Mouse (Mus musculus): ENCODE measurements around the gene Atad1. TPM values are rescaled to one million over a fixed set of nuclear protein-coding genes. Genes with fewer than 3 reads are reported as not detected.

The Atad1 gene
- polyA plus RNA-seq, 1 experiment from 2014 or later, result 54.9 TPM

DNA sequence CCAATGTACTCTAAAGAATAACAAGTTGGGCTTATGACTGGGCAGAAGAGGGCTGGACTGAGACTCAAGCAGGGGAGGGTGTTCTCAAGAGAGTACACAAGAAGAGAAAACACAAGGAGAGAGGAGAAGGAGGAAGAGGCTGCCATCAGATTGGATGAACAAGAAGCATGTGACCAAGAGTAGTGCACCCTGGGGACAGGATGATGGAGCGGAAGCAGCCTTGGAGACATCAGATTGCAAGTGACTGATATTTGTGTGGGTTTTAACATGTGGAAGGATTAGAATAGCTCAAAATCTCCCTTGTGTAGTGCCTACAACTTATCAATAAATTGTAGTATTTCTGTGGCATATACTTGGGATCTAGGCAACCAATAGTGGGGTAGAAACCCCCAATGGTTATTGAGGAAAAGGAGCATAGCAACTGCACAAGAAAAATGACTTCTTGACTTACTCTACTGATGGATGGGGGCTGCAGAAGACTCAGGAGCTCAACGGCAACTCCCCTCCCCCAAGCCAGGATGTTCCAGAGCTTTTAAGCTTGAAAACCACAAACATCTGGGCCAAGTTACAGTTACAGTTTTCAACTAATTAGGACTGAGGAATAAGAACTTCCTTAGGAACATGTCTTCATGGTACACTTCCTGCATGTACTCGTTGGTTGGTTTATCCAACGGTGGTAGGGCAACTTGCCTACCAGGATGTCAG lies 1.2 kb upstream of the Atad1 start:
- Histone ChIP-seq H3K27me3 (no peaks in the 10 kb centered on the region), H3K9ac (no peak overlapping the region), H3K27ac (replicated peaks) (no peak overlapping the region), H3K4me2 (replicated peaks) (no peak overlapping the region), H3K36me3 (no peaks in the 10 kb centered on the region), H3K4me3 (replicated peaks) (no peak overlapping the region), H3K9me3 (replicated peaks) (no peaks in the 10 kb centered on the region), H3K4me1 (no peaks in the 10 kb centered on the region)
- WGBS, result 43% methylated on average over 4 of the region's 4 CpGs
- no peak for ATAC-seq (ENCODE audit: insufficient number of reproducible peaks, low FRiP score, low TSS enrichment, low read depth)

DNA sequence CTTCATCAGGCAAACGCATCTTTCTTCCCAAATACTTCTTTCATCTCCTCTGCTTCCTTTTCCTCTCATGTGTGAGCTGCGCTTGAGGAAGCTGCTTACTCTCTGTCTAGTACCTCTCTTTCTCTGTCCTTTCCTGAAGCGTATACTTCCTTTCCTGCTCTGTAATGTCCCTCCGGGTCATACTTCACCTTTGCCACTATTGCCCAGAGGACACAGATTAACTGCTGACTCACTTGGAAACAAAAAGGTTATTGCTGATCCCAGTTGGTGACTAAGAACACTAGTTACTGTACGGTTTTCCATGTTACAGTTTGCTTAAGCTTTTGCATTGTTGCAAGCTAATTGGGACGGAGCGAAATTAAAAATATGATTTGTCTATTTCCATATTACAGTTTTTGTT lies 1.7 kb downstream of the Atad1 start:
- no peaks in the 10 kb centered on the region for H3K4me1 ChIP-seq
- H3K9ac ChIP-seq, result no peak overlapping the region
- H3K27me3 ChIP-seq, result no peaks in the 10 kb centered on the region
- H3K27ac ChIP-seq (replicated peaks), result no peak overlapping the region
- ATAC-seq (ENCODE audit: insufficient number of reproducible peaks, low FRiP score, low TSS enrichment, low read depth), result no peak
- H3K4me2 ChIP-seq (replicated peaks), result no peak overlapping the region
- no peaks in the 10 kb centered on the region for H3K36me3 ChIP-seq
- 85% methylated on average over 7 of the region's 7 CpGs for WGBS
- H3K9me3 ChIP-seq (replicated peaks), result no peaks in the 10 kb centered on the region
- no peak overlapping the region for H3K4me3 ChIP-seq (replicated peaks)

DNA sequence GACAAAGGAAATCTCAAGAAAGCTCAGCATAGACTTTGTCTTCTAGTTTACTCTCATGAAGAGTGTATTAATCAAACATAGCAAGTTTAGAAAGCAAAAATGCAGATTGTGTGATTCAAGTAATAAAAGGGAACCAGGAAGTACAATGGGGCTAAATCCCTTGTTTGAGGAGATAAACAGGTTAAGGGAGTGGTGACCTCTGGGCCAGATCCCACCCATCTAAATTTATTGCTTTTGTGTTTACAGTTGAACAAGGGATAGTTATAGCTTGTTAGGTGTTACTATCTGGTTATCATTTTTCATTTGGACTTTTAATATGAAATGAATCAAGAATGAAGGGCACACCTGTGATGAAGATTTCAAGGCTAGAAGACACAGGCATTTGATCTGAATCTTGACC lies 6.7 kb downstream of the Atad1 start:
- Histone ChIP-seq H3K4me2 (replicated peaks) (no peak overlapping the region), H3K9ac (no peak overlapping the region), H3K27me3 (no peaks in the 10 kb centered on the region), H3K9me3 (replicated peaks) (no peaks in the 10 kb centered on the region), H3K4me3 (replicated peaks) (no peak overlapping the region), H3K36me3 (no peaks in the 10 kb centered on the region), H3K4me1 (no peaks in the 10 kb centered on the region), H3K27ac (replicated peaks) (no peak overlapping the region)
- ATAC-seq (ENCODE audit: insufficient number of reproducible peaks, low FRiP score, low TSS enrichment, low read depth), result no peak

DNA sequence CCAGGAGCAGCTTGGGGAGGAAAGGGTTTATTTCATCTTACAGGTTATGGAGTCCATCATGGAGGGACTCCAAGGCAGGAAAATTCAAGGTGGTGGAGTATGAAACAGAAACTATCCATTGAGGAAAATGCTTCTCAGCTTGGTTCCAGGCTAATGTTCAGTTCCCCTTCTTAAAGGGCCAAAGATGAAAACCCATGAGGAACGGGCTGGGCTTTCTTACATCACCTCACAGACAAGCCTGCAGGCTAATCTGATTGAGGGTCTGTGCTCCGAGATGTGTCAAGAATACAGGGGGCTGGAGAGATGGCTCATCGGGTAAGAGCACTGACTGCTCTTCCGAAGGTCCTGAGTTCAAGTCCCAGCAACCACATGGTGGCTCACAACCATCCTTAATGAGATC lies 9.8 kb downstream of the Atad1 start:
- H3K27ac ChIP-seq (replicated peaks), result no peak overlapping the region
- WGBS, result 82% methylated on average over 4 of the region's 4 CpGs
- H3K9me3 ChIP-seq (replicated peaks), result no peaks in the 10 kb centered on the region
- ATAC-seq (ENCODE audit: insufficient number of reproducible peaks, low FRiP score, low TSS enrichment, low read depth), result no peak
- no peak overlapping the region for H3K4me2 ChIP-seq (replicated peaks)
- no peak overlapping the region for H3K9ac ChIP-seq
- no peaks in the 10 kb centered on the region for H3K36me3 ChIP-seq
- H3K27me3 ChIP-seq, result peaks cover 12% of the 10 kb centered on the region; the same call in 1 of the 2 replicates
- peaks cover 11% of the 10 kb centered on the region for H3K4me1 ChIP-seq
- H3K4me3 ChIP-seq (replicated peaks), result no peak overlapping the region

DNA sequence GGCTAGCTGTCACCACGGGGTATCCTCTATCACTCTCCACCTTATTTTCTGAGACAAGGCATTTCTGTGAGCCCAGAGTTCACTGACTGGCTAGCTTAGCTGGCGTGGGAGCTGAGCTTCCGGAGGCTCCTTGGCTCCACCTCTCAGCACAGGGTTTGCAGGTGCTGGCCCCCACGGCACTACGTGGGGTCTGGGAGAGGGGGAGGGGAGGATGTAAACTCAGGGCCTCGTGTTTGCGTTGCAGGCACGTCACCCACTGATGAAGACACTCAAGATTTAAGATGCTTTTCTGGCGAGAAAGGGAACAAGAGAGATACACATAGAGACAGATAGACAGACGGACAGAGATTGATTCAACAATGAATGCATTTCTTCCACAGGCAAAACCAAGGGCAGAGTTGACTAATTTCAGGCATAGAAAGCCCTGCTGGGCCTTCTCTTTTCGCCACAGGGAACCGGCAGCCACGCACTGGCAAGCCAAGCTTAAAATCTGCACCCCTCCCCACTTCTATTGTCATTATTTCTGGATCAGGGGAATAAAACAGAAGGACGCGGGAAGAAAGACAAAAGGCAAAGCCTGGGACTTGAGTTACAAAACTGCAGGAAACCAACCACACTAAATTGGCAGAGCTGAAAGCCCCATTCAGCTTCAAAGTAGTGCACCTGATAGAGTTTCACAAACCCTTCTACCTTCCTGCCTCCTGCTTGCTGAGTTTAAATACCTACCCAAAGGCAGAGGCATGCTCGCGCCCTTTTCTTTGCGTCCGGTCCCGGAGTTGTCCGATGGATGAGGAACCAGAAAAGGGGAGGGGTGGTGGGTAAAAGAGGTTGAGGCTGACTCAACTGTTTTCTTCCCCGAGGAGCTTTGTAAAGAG lies 12.9 kb downstream of the Atad1 start:
- Histone ChIP-seq H3K27ac (replicated peaks) (no peak overlapping the region), H3K4me3 (replicated peaks) (no peak overlapping the region), H3K36me3 (no peaks in the 10 kb centered on the region), H3K9me3 (replicated peaks) (no peaks in the 10 kb centered on the region), H3K27me3 (peaks cover 12% of the 10 kb centered on the region; the same call in 1 of the 2 replicates), H3K4me2 (replicated peaks) (peak overlapping the region; percentile 19; the same call in 1 of the 2 replicates), H3K9ac (no peak overlapping the region), H3K4me1 (peaks cover 11% of the 10 kb centered on the region)
- ATAC-seq (ENCODE audit: insufficient number of reproducible peaks, low FRiP score, low TSS enrichment, low read depth), result no peak
- WGBS, result 5% methylated on average over 22 of the region's 22 CpGs

DNA sequence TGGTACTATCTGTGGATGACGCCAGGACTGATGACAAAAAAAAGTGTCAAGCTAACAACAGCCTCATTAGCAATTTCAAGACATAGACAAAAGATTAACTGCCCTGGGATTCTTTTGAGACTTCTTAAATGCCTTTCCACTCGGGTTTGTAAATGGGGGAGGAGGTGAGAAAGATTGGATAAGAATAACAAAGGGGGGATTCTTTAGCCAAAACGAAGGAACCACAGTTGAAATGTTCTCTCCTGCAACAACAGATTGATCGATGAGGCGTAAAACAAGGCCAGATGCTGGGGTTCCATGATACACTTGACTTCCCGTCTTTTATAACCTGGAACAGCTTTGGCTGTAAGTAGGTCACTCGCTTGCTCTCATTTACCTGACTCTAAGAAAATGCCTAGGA lies 15.8 kb downstream of the Atad1 start:
- 30% methylated on average over 7 of the region's 7 CpGs for WGBS
- H3K9me3 ChIP-seq (replicated peaks), result no peaks in the 10 kb centered on the region
- no peak overlapping the region for H3K27ac ChIP-seq (replicated peaks)
- H3K9ac ChIP-seq, result no peak overlapping the region
- H3K27me3 ChIP-seq, result peaks cover 12% of the 10 kb centered on the region; the same call in 1 of the 2 replicates
- no peak overlapping the region for H3K4me2 ChIP-seq (replicated peaks)
- no peak for ATAC-seq (ENCODE audit: insufficient number of reproducible peaks, low FRiP score, low TSS enrichment, low read depth)
- H3K36me3 ChIP-seq, result no peaks in the 10 kb centered on the region
- no peak overlapping the region for H3K4me3 ChIP-seq (replicated peaks)
- H3K4me1 ChIP-seq, result peaks cover 11% of the 10 kb centered on the region

DNA sequence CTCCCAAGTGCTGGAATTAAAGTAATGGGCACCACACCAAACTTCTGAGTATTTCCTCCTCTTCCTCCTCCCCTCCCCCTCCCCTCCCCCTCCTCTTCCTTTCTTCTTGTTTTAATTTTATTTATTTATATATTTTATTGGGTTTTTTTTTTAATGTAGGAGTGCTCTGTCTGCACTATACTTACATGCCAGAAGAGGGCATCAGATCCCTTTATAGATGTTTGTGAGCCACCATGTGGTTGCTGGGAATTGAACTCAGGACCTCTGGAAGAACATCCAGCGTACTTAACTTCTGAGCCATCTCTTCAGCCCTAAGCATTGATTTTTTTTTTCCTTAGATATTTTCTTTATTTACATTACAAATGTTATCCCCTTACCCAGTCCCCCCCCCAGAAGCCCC lies 19.3 kb downstream of the Atad1 start:
- ATAC-seq (ENCODE audit: insufficient number of reproducible peaks, low FRiP score, low TSS enrichment, low read depth), result no peak
- no peaks in the 10 kb centered on the region for H3K4me1 ChIP-seq
- WGBS, result 94% methylated on average over 1 of the region's 1 CpGs
- H3K4me3 ChIP-seq (replicated peaks), result no peak overlapping the region
- H3K9ac ChIP-seq, result no peak overlapping the region
- H3K36me3 ChIP-seq, result no peaks in the 10 kb centered on the region
- no peak overlapping the region for H3K27ac ChIP-seq (replicated peaks)
- H3K9me3 ChIP-seq (replicated peaks), result no peaks in the 10 kb centered on the region
- H3K4me2 ChIP-seq (replicated peaks), result no peak overlapping the region
- H3K27me3 ChIP-seq, result no peaks in the 10 kb centered on the region

DNA sequence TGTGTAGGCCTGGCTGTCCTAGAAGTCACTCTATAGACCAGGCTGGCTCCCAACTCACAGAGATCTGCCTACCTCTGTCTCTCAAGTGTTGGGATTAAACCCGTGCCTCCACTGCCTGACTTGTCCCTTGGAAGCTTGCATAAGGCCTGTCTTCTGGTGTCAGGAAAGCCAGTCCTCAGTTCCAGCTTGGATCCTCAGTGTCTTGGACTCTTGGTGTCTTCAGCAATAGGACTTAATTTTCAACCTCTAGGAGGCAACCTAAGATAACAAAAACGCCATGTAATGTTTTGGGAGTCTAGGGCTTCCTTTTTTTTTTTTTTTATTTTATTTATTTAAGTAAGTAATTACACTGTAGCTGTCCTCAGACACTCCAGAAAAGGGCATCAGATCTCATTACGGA lies 22.0 kb downstream of the Atad1 start:
- Histone ChIP-seq H3K36me3 (no peaks in the 10 kb centered on the region), H3K9ac (no peak overlapping the region), H3K4me3 (replicated peaks) (no peak overlapping the region), H3K4me2 (replicated peaks) (no peak overlapping the region), H3K9me3 (replicated peaks) (no peaks in the 10 kb centered on the region), H3K27ac (replicated peaks) (no peak overlapping the region), H3K27me3 (no peaks in the 10 kb centered on the region), H3K4me1 (no peaks in the 10 kb centered on the region)
- WGBS, result 61% methylated on average over 3 of the region's 3 CpGs
- no peak for ATAC-seq (ENCODE audit: insufficient number of reproducible peaks, low FRiP score, low TSS enrichment, low read depth)

DNA sequence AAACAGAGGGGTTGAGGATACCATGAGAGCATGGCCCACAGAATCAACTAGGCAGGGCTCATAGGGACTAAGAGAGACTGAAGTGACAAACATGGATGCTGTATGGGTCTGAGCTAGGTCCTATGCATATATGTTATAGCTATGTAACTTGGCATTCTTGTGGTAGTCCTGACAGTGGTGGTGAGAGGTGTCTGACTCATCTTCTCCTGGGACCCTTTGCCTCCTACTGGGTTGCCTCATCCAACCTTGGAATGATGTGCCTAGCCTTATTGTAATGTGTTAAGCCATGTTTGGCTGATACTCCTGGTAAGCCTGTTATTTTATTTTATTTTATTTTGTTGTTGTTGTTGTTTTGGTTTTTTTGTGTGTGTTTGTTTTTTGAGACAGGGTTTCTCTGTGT lies 23.9 kb downstream of the Atad1 start:
- no peaks in the 10 kb centered on the region for H3K9me3 ChIP-seq (replicated peaks)

DNA sequence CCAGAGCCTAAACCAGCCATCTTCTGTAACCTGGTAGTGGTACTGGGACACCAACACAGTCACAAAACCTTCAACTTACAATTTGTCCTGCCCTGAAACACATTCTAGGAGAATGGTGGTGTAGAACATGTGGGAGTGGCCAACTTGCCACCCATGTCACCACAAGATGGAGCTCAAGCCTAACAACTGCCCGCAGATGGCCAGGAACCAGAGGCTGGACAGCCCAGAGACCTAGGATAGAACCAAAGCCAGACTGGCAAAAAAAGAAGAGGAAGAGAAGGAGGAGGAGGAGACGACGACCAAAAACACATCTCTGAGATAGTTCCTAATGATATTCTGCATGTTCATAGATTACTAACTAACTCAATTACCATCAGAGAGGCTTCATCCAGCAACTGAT lies 24.4 kb downstream of the Atad1 start:
- ATAC-seq (ENCODE audit: insufficient number of reproducible peaks, low FRiP score, low TSS enrichment, low read depth), result no peak
- WGBS, result 8% methylated on average over 3 of the region's 3 CpGs

More for the DNA sequence above, 23.9 kb downstream of the Atad1 start:
- Histone ChIP-seq H3K36me3 (no peaks in the 10 kb centered on the region), H3K27ac (replicated peaks) (no peak overlapping the region), H3K4me2 (replicated peaks) (no peak overlapping the region), H3K27me3 (no peaks in the 10 kb centered on the region), H3K4me1 (peaks cover 10% of the 10 kb centered on the region), H3K9ac (no peak overlapping the region), H3K4me3 (replicated peaks) (no peak overlapping the region)
- ATAC-seq (ENCODE audit: insufficient number of reproducible peaks, low FRiP score, low TSS enrichment, low read depth), result no peak

DNA sequence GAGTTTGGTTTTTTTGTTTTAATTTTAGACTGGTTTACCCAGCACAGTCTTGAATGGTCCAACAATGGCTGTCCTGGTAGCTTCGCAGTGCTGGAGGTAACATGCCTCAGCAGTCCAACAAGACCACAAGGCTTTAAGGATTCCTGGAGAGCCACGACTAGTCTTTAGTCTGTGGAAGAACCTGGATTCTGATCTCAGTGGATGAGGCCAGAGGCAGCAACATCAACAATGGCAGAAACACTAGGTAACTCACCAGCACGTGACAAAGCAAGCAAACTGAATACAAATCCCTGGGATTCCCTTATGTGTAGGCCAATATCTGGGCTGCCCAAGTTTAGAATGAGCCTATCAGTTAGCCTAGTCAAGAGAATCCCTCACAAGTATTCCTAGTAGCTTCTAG lies 26.1 kb downstream of the Atad1 start:
- no peak overlapping the region for H3K9ac ChIP-seq
- H3K9me3 ChIP-seq (replicated peaks), result no peaks in the 10 kb centered on the region
- ATAC-seq (ENCODE audit: insufficient number of reproducible peaks, low FRiP score, low TSS enrichment, low read depth), result no peak
- H3K4me2 ChIP-seq (replicated peaks), result no peak overlapping the region
- no peaks in the 10 kb centered on the region for H3K27me3 ChIP-seq
- H3K4me3 ChIP-seq (replicated peaks), result no peak overlapping the region
- no peaks in the 10 kb centered on the region for H3K36me3 ChIP-seq
- H3K27ac ChIP-seq (replicated peaks), result no peak overlapping the region
- peaks cover 13% of the 10 kb centered on the region for H3K4me1 ChIP-seq
- 90% methylated on average over 3 of the region's 3 CpGs for WGBS

More for the DNA sequence above, 24.4 kb downstream of the Atad1 start:
- Histone ChIP-seq H3K9me3 (replicated peaks) (no peaks in the 10 kb centered on the region), H3K9ac (no peak overlapping the region), H3K4me3 (replicated peaks) (no peak overlapping the region), H3K4me2 (replicated peaks) (no peak overlapping the region), H3K36me3 (no peaks in the 10 kb centered on the region), H3K27ac (replicated peaks) (no peak overlapping the region), H3K4me1 (peaks cover 13% of the 10 kb centered on the region), H3K27me3 (no peaks in the 10 kb centered on the region)
